Mouse (Mus musculus): Measurements from ENCODE around the gene Gm16181.

GRCm38 (mm10) chr17:35198029-35198428 lies 22.6 kb upstream of the Gm16181 start:
- TF ChIP-seq CTCF (conservative IDR thresholded peaks at IDR 0.05; ENCODE audit: low read length) (no peak), POU5F1 (IDR thresholded peaks at IDR 0.05; ENCODE audit: borderline replicate concordance, low read length) (no peak), NANOG (IDR thresholded peaks at IDR 0.05; ENCODE audit: borderline replicate concordance, low read length) (no peak)

Measured in E14TG2a.4 (cell line).